Mouse (Mus musculus) frontal cortex, postnatal 25 days (tissue): ENCODE data around the gene Nr1h3.
"Not testable (repeated sequence)": the region's sequence is repeated elsewhere in the genome, so short reads cannot be mapped to it uniquely, and the experiment has no call there.

ENCODE experiments used
- DNase-seq, 2 experiments: peaks; one replicate each; pipeline ENCODE4 v3.0.0; 2022; ENCODE audit warnings: low spot score in 2 of 2

The Nr1h3 gene

DNA sequence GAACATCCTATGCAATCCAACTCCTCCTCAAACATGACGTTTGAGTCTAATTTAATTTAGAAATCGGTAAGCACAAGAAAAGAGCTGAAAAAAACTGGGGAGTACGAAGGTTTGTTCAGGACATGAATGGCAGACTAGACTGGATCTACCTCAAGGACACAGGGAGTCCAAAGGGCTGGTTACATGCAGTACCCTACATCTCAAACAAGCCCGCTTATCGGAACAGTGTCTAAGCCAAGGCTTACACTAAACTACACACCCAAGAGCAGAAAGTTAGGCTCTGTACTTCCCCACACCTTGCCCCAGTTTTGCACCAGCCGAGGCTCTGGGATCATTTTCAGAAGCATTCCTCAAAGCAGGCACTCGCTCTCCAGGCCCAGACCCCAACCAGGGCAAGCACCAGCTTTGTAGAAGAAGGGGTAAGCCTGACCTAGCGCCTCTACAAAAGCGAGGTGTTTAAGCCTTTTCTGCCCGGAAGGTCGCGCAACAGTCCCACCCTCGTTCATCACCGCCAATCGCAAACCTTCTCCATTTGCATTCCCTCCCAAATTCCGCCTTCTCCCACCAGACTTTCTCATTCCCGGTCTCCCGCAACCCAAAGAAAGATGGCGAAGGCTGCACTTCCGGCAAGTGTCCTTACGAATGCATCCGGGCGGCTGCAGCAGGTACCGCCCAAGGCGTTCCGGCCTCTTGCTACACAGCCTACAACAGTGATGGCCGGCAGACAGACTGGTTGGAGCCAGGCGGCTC is at the start of gene Nr1h3, which contains the start of gene Acp2:
TSS of gene Nr1h3 (minus strand) at position 613 of the 750 bp plus-strand sequence.
TSS of gene Acp2 (plus strand) at position 664 of the 750 bp plus-strand sequence.
- peak; percentile 90 to 95 for DNase-seq

DNA sequence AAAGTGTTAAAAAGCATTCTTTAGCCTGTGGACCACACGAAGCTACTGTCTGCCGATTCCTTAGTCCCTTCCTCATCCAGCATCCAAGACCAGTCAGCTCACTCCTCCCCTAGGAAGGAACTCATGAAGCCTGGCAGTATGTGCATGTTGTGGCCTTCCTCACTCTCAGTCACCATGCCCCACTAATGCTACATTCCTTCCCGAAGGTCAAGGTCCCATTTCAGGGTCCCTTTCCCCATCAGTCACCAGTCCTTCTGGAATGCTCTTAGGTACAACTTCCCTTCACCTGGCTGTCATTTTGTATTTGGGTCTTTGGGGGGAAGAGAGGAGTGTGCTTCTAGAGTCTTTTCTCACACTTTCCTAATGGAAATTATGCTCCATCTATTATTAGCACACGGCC is 49.4 kb upstream of the Nr1h3 start:
- DNase-seq, result no peak

DNA sequence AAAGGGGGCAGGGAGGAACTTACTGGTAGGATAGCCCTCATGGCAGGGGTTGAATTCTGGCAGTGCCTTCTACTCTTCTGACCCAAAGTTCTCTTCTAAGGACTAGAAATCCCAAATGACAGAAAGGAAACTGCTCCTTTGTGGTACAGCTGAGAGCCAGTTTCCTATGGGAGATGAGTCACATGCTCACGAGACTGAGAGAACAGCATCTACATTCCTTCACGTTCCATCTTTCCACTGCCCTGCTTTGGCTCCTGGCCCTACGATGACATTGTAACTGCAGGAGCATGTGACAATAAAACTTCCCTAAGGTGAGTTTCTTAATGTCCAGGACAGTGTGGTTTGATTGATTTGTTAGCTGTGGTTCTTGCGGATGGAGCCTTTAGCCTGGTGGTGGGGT is 45.7 kb upstream of the Nr1h3 start:
- DNase-seq, result no peak

DNA sequence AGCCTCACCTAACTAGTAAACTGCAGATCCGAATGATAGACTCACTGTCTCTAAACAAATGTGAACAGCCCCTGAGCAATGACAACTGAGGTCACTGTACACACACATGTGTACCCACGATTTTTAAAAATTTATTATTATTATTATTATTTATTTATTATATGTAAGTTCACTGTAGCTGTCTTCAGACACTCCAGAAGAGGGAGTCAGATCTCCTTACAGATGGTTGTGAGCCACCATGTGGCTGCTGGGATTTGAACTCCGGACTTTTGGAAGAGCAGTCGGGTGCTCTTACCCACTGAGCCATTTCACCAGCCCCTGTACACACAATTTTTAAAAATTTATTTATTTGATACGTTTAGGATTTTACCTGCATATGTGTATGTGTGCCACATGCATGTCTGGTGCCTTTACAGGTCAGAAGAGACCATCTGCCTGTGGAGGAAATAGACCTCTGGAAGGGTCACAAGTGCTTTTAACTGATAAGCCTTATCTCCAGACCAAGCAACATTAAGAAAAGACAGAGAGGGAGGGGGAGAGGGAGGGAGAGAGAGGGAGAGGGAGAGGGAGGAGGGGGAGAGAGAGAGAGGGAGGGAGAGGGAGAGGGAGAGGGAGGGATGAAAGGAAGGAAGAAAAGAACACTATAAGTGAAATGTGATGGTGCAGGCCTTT is 42.1 kb upstream of the Nr1h3 start:
- no peak for DNase-seq

DNA sequence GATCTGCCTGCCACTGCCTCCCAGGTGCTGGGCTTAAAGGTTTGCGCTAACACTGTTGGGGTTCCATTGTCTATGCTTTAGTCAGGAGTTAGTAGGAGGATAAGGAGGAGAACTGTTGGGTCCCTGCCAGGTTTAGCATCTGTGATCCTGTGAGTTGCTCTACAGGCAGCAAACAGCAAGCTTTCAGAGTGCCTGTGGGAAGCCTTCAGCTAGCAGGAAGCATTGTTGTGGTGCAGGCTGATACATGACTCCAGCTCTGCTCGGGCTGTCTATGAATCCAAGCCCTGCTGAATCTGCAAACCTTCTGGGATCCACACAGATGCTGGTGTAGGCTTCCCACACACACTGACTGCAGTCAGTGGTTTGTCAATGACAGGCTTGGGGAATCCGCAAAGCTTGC is 40.8 kb upstream of the Nr1h3 start:
- peak in 1 of 2 experiments; percentile 54 for DNase-seq

DNA sequence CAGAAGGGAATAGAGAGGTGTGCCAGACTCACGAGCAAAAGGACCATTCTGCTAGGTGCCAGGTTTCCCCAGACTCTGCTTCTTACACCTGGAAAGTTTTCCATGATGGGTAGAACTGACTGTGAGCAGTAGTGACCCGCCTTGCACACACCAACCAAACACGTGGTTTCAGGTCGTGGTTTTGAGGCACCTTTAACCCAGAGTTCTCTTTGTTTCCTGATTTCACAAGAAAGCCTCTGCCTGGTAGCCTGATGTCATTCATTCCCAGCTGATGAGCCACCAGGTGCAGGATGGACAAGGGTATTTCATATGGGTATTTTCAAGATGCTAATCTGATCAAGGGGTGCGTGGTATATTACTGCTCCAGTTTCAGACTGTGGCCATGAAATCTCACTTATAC is 39.9 kb upstream of the Nr1h3 start:
- no peak for DNase-seq

DNA sequence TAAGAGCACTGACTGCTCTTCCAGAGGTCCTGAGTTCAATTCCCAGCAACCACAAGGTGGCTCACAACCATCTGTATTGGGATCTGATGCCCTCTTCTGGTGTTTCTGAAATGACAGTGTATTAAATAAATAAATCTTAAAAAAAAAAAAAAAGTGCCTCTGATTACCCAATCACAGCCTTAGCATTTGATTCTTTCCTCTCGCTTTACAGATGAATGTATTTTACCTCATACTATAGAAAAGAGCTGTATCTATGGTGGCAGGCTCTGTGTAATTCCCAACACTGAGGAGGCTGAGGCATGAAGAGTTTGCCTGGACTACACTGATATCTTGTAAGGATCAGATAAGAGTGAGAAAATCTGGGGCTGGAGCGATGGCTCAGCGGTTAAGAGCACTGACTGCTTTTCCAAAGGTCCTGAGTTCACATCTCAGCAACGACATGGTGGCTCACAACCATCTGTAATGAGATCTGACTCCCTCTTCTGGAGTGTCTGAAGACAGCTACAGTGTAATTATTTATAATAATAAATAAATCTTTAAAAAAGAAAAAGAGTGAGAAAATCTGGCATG is 35.0 kb upstream of the Nr1h3 start:
- DNase-seq, result not testable (repeated sequence)

DNA sequence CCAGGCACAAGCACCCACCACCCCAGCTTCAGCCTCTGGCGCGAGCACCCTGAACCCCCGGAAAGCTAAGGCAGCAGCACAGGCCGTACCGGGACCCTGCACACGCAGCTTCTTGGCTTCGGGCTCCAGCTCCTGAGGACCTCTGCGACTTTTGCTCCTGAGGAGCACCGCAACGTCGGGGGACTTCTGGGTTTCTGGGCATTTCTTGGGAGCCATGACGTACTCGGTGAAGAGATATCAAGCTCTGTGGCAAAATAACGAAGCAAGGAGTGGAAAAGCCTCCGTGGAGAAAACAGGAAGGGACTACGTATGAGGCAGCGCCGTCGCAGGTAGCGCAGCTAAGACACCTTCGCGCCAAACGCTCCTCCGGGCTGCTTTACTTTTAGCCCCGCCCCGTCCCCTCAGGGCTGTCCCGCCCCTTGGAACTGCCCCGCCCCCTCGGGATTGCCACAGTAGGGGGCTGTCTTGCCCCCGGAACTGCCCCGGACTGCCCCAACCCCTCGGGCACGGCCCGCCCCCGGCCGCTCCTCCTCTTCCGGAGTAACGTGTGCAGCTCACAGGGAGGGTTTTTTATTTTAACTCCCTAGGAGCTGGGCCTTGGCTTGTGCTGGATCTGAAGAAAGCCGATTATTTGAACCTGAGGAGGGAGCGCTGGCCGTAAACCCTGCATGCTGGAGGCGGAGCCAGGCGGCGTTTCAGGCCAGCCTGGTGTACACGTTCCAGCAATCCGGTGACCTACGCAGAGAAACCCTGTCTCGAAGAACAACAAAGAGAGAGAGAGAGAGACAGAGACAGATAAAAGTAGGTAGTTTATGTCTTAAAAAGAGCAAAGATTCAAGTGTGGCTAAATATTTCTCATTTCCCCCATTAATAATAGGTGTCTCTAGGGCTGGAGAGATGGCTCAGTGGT is 34.2 kb upstream of the Nr1h3 start, which contains the start of gene Ddb2:
TSS of gene Ddb2 (minus strand) at position 382 of the 910 bp plus-strand sequence.
- DNase-seq, result peak; percentile 53 to 73

DNA sequence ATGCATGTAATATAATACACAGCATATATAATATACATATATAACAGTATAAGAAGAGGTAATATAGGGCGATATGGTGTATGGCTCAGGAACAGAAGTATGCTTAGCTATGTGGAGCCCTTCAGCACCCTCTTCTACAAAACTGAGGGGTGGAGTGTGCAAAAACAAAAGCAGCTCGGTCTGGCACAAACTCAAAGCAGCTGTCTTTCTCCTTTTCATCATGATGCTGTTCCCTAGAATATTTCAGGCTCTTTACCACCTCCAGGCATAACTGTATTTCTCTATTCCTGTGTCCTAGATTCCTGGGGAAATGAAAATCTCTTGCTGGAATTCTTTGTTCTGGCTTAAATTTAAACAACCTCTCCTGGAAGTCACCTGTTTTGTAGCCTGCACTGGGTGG is 27.1 kb upstream of the Nr1h3 start:
- no peak for DNase-seq

DNA sequence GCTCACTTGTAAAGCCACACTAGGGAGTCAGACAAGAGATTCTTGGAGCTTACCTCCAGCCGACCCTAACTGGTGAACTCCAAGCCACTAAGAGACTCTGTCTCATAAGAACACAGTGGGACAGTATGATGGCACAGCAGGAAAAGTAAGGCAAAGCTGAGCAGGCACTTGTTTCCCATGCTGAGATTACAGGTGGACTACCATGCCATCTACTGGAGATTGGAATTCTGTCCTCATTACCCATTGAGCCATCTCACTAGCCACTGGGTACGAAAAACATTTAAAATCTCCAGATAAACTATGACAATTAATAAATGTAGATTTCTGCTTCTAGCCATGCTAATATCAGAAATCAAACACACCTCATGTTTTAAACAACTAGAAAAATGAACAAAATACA is 21.0 kb upstream of the Nr1h3 start:
- no peak for DNase-seq

DNA sequence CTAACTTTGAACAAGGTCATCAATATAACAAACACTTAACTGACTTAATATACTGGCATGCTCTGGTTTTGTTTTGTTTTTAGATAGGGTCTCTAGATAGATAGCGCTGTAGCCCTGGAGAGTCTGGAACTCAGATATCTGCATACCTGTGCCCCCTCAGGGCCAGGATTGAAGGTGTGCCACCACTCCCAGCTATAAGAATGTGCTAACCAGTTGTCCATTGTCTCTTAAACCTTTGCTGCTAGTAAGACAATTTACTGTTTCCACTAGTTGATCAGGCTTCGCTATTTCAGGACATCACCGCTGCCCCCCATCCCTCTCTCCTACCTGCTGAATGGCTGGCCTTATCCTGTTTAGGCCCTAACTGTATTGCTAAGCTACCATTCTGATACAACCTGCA is 17.9 kb upstream of the Nr1h3 start:
- no peak for DNase-seq

DNA sequence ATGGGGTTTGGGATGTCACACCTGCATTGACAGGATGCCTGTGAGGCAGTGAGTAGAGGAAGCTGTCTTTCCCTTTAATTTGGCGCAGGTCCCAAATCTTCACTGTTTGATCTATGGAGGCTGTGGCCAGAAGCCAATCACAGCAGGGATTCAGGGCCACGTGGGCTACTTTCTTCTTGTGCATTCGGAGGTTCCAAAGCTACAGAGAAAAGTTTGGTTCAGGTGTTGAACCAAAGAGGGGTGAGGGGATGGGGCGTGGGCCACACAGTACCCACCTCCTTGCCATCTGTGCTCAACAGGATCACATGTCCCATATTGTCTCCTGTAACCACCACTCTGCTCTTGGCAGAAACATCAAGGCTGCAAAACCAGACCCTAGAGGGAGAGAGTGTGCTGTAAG is 14.4 kb upstream of the Nr1h3 start:
- no peak for DNase-seq

DNA sequence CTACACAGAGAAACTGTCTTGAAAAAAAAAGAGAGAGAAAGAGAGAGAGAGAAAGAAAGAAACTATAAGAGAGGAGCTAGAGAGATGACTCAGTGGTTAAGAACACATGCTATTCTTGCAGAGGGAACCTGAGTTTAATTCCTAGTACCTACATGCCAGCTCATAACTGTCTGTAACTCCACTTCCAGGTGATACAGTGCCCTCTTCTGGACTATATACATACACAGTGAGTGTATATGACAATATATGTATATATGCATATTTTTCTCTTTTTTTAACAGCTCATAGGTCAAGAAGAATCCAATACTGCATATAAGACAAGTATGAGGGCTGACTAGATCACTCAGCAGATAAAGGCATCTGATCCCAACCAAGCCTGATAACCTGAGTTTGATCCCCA is 10.7 kb upstream of the Nr1h3 start:
- DNase-seq, result no peak

DNA sequence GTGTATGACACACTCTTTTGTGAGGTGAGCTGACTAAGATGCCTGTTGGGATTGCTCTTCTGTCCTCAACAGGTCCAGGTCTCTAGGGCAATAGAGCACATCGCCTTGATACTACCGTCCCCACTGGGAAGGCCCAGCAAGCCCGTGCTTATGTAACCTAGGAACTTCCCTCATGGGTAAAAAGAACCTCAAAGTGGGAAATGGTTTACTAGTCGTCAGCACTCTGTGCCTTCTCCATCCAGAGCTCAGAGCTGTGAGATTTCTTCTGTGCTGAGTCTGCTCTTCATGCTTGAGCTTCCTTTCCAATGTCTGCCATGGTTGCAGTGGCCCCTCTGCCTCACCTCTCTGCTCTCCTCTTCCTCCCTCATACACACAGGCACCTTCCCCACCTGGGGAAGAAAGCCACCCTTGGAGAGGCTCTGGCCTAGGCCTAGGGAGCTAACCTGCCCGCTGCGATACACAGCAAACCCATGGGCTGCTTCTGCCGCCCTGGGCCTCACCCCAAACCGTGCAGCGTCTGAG is 3.7 kb upstream of the Nr1h3 start:
- no peak for DNase-seq

DNA sequence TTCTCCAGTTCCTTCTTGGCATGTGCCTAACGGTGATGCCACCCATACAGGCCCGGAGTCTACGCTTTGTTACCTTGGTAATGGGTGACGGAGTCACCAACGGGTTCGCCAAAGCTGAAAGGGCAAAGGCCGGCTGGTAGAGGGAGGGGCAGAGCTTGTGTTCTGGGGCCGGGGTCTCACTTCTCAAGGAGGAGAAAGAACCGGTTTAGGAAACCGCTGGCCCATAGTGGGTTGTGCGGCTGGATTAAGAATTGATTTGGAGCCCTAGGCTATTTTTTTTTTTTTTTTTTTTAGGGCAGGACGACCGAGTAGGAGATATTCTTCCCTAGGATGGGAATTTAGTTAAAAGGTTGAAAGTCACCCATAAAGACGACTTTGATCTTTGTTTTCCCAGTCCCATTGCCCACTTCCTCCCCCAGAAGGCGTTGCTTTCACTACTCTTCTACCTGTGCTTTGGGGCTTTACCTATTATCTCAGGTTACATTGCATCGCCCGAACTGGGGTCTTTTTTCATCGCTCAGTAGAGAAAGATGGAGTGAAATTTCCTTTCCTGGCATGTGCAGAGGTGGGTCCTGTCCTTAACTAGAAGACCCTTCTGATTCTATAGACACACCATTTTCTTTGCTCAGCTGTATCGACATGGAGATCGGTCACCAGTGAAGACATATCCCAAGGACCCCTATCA is 480 bp upstream of the Nr1h3 start:
- no peak for DNase-seq

DNA sequence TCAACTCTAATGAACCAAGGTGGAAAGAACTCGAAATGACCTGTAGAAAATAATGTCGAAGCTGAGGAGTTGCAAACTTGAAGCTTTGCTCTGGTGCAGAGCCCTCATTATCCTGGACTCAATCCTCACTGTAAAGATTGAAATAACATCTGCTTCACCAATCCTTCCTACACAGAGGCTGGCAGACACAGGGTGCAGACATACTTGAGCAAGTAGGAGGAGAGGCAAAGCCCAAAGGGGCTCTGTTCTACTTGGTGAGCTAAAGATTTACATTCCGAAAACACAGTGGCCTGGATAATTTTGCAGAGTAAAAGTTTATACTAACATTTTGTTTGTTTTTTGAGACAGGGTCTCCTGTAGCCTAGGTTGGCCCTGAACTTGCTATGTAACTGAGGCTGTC is 3.7 kb downstream of the Nr1h3 start:
- DNase-seq, result no peak

DNA sequence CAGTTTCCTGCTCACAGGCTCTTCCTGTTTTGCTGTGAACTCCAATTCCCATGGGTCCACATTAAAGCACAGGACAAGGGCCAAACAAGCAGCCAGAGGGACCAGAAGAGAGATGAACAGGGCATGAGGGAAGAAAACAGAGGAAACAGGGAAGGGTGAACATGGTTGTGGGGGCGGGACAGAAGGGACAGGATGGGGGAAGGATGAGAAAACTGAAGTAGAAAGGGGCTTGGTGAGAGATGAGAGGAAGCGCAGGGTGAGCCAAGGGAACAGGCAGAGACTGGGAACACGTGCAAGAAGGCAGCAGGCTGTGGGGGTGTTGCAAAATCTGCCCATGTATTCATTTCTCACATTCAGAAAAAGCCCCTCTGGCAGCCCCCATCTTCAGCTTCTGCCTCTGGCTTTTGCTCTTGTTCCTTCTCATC is 6.0 kb downstream of the Nr1h3 start:
- DNase-seq, result no peak

DNA sequence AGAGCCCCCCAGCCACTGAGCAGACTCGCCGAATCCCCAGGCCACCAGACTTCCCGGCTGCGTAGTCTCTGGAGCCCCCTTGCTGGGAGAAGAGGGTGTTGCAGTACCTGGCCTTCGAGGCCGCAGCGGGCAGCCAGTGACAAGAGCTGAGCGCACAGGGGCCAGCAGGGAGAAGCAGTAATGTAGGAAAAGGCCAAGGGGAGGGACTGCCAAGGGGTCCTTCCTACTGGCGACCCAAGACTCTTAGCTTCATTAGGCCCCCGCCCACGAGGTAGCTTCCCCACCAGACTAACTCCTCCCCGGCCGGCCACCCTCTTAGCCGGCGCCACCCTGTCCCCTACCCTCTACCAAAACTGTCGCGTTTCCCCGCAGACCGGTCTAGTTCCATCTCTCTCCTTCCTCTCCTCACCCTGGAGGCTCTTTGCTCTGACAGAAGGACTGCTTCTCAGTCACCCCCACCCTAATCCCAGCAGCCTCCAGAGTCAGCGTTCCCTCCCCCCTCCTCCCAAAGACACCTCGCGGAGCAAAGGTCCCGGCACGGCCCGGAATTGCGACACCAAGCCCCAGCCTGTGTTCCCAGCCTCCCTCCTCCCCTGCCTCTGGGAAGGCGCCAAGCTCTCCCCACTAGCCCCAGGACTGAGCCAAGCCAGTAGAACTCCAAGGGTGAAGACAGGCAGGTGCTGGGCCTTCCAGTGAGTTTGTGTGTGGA is 7.9 kb downstream of the Nr1h3 start:
- no peak for DNase-seq

DNA sequence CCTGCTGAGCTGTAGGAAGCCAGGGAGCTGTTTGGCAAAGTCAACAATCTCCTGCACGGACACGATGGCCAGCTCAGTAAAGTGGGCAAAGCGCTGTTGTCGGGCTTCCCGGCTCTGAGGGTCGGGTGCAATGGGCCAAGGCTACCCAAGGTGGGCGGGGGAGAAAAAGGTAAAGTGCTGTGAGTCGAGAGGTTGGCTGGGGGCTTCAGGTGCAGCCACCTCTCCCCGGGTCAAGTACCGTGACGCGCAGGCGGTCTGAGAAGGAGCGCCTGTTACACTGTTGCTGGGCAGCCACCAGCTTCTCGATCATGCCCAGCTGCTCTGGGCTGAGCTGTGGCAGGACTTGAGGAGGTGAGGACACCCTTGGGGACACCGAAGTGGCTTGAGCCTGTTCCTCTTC is 12.1 kb downstream of the Nr1h3 start:
- no peak for DNase-seq

DNA sequence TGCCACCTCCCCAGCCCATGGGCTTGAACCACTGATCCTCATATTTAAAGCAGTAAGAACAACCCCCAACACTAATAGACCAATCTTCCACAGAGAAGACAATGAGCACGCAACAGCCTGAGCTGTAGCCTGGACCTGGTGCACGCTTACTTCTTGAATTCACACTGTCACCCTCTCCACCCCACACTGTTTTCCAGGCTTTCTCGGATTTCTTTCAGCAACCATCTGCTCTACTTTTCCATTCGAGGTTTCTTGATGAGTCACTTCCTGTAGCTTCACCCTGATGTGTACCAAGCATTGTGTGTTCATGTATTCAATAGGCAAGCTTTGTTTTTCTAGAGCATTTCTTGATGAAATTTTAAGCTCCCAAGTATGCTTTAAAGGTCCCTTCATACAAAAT is 15.2 kb downstream of the Nr1h3 start:
- no peak for DNase-seq
